Mouse (Mus musculus) heart, embryonic 11.5 days (tissue): ENCODE results near the gene Clasp2. TPM values are rescaled to one million over a fixed set of nuclear protein-coding genes. Genes with fewer than 3 reads are reported as not detected.
A peak's percentile ranks its signal among the peaks of the same experiment; 100 is the strongest.

Experiments used
- ATAC-seq: fragments of 200-750 bp; cut with Nextera tagmentation; replicated peaks from 2 replicates; pipeline ENCODE4 v1.8.0; 2017; ENCODE audit warnings: moderate library complexity; ENCODE audit not compliant: insufficient number of reproducible peaks, low FRiP score, low TSS enrichment
- H3K27ac ChIP-seq: fragments of 300-500 bp; sonication (generic); 2 replicates; pipeline ENCODE4 v1.5.1; 2014; ENCODE audit warnings: mild to moderate bottlenecking, low read depth, low read length
- H3K27me3 ChIP-seq: fragments of 300-500 bp; sonication (generic); 2 replicates; pipeline ENCODE4 v1.6.1; 2014; ENCODE audit warnings: mild to moderate bottlenecking, low read length, mixed read lengths; ENCODE audit not compliant: control insufficient read depth, insufficient read depth
- H3K36me3 ChIP-seq: fragments of 300-500 bp; sonication (generic); 2 replicates; pipeline ENCODE4 v1.6.1; 2014; ENCODE audit warnings: mild to moderate bottlenecking, low read length, moderate library complexity, mixed read lengths; ENCODE audit not compliant: control insufficient read depth, insufficient read depth
- H3K4me1 ChIP-seq: fragments of 300-500 bp; sonication (generic); 2 replicates; pipeline ENCODE4 v1.6.1; 2014; ENCODE audit warnings: low read length; ENCODE audit not compliant: control insufficient read depth, insufficient read depth
- H3K4me2 ChIP-seq: fragments of 300-500 bp; sonication (generic); 2 replicates; pipeline ENCODE4 v1.6.1; 2014; ENCODE audit warnings: mild to moderate bottlenecking, moderate library complexity
- H3K4me3 ChIP-seq: fragments of 300-500 bp; sonication (generic); 2 replicates; pipeline ENCODE4 v1.5.1; 2014; ENCODE audit warnings: low read depth, low read length
- H3K9ac ChIP-seq: fragments of 300-500 bp; sonication (generic); 2 replicates; pipeline ENCODE4 v1.6.1; 2014; ENCODE audit warnings: mild to moderate bottlenecking, low read depth, low read length, moderate library complexity
- H3K9me3 ChIP-seq: fragments of 300-500 bp; sonication (generic); replicated peaks from 2 replicates; pipeline ENCODE4 v1.6.1; 2016; ENCODE audit warnings: low read length; ENCODE audit not compliant: control insufficient read depth
- WGBS: fragments of 180-500 bp; shearing (Covaris S2); extraction: QIAGEN DNeasy Blood & Tissue Kit; methylation state at CpG from one replicate; pipeline ENCODE4 v1.1.7; 2014; ENCODE audit not compliant: insufficient replicate concordance; 5-methylcytosine and 5-hydroxymethylcytosine counted together
- polyA plus RNA-seq: library from polyadenylated mRNA; unstranded; fragments of >200 nt; fragmentation: Nextera tagmentation; extraction: Ambion mirVana; gene quantifications from 2 replicates; pipeline ENCODE4 v1.2.1, GENCODE M21; 2014

Gene Clasp2
- polyA plus RNA-seq, 1 experiment from 2014 or later: 25.3 TPM

- Histone ChIP-seq H3K9ac (no peak overlapping the region), H3K36me3 (peaks cover 29% of the 10 kb centered on the region), H3K9me3 (no peaks in the 10 kb centered on the region), H3K27ac (no peak overlapping the region), H3K4me3 (no peak overlapping the region), H3K27me3 (no peaks in the 10 kb centered on the region), H3K4me2 (no peak overlapping the region), H3K4me1 (no peaks in the 10 kb centered on the region)
- no peak for ATAC-seq
Measured at GRCm38 (mm10) chr9:113963718-113964117, 222.4 kb downstream of the Clasp2 start.

GRCm38 (mm10) chr9:113964415-113964814, 223.1 kb downstream of the Clasp2 start:
- no peak overlapping the region for H3K9ac ChIP-seq
- no peak overlapping the region for H3K27ac ChIP-seq
- 95% methylated on average over 8 of the region's 8 CpGs for WGBS
- H3K27me3 ChIP-seq: no peaks in the 10 kb centered on the region
- no peak for ATAC-seq
- H3K4me1 ChIP-seq: no peaks in the 10 kb centered on the region
- peaks cover 34% of the 10 kb centered on the region for H3K36me3 ChIP-seq
- no peaks in the 10 kb centered on the region for H3K9me3 ChIP-seq
- H3K4me2 ChIP-seq: no peak overlapping the region
- no peak overlapping the region for H3K4me3 ChIP-seq

DNA sequence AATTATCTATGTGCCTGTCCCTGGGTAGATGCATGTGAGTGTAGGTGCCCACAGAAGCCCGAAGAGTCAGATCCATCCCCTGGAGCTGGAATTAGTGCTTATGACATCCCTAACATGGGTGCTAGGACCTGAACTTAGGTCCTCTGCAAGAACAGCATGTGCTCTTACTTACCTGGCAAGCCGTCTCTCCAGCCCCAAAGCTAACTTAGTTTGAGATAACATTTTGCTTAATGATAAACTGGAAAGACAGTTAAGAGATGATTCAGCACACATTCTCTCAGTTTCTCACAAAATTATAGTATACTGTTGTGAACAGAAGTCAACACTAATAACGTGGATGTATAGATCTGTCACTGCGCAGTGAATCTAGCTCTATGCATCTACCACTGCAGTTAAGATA, 225.6 kb downstream of the Clasp2 start:
- H3K27ac ChIP-seq: no peak overlapping the region

DNA sequence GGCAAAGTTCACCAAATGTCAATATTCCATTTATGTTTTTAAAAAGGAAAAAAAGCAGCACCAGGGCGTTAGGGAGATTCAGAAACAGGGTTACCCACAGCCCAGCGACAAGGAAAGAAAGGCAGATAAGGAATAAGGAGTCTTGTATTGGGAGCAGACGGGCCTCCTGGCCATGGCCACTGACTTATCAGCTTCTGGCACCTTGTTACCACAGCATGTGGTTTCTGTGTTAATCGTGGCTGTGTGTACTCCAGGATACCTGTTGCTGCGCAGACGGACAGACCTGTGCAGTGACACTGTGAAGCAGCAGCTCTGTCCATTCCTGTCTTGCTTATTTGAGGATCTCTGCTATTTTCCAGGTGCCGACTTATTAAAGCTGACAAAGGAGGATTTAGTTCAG, 227.7 kb downstream of the Clasp2 start:
- H3K4me3 ChIP-seq: peak overlapping the region; percentile 20; the same call in 1 of the 2 replicates

More for the DNA sequence above, 225.6 kb downstream of the Clasp2 start:
- ATAC-seq: no peak
- no peak overlapping the region for H3K4me3 ChIP-seq
- WGBS: 91% methylated on average over 4 of the region's 4 CpGs
- H3K27me3 ChIP-seq: no peaks in the 10 kb centered on the region
- no peak overlapping the region for H3K4me2 ChIP-seq
- no peak overlapping the region for H3K9ac ChIP-seq
- no peaks in the 10 kb centered on the region for H3K4me1 ChIP-seq
- peaks cover 33% of the 10 kb centered on the region for H3K36me3 ChIP-seq
- no peaks in the 10 kb centered on the region for H3K9me3 ChIP-seq

More for the DNA sequence above, 227.7 kb downstream of the Clasp2 start:
- Histone ChIP-seq H3K4me2 (peak overlapping the region; percentile 43), H3K9ac (no peak overlapping the region), H3K9me3 (no peaks in the 10 kb centered on the region), H3K27ac (peak overlapping the region; percentile 73), H3K27me3 (no peaks in the 10 kb centered on the region), H3K4me1 (no peaks in the 10 kb centered on the region), H3K36me3 (peaks cover 32% of the 10 kb centered on the region)
- WGBS: 64% methylated on average over 7 of the region's 7 CpGs
- peak; percentile 96 for ATAC-seq

Other genes with a start within 250 kb of the Clasp2 start
- gene Pdcd6ip, start 33.2 kb upstream of the Clasp2 start, polyA plus RNA-seq: 63.3 and 75.2 TPM in 2 replicates
- gene Ubp1, start 189.5 kb downstream of the Clasp2 start, polyA plus RNA-seq: 34.1 and 35.9 TPM in 2 replicates